Mouse (Mus musculus): Measurements from ENCODE around the gene Tcte3. TPM values are rescaled to one million over a fixed set of nuclear protein-coding genes. Genes with fewer than 3 reads are reported as not detected.
"Not testable (repeated sequence)": the region's sequence is repeated elsewhere in the genome, so short reads cannot be mapped to it uniquely, and the experiment has no call there.

Gene Tcte3
- polyA plus RNA-seq, 1 experiment from 2014 or later = 1.4 TPM

DNA sequence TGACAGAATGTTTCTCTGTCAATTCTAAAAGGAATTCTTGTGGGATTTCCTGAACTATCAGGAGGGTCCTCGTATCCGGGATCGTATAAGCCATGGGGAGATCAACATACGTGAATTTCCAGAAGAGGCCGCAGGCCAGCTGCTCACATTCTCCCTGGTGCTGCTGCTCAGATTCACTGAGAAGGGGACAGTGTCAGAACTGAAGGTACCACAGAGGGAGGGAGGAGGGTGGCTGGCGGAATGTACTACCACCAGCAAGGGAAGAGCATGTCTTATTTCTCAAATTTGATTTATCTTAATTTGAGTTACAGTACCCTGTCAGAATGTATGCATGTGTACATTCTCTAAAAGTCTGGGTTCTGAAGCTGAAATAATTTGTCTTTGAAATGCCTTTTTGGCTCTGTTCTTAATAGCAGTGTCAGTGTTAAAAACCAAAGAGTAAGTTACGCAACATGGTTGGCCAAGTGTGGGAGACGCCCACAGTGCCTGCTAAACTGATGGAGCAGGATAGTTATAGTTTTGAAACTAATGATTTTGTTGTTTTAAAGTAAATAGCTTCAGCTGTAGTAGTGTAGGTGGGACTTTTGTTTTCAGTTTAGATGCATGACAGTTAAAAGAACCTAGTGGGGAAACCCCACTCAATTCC lies 12.0 kb upstream of the Tcte3 start:
- H3K4me3 ChIP-seq (ENCODE audit: low read length); H3K4me2 ChIP-seq (ENCODE audit: low read depth, low read length); H3K27me3 ChIP-seq (replicated peaks; ENCODE audit: control insufficient read depth, insufficient read depth, low read length); H3K9ac ChIP-seq (ENCODE audit: low read depth, low read length); H3K27ac ChIP-seq (ENCODE audit: low read length); H3K9me3 ChIP-seq (ENCODE audit: control insufficient read depth, low read length); H3K4me1 ChIP-seq (ENCODE audit: control insufficient read depth, insufficient read depth, low read length); H3K36me3 ChIP-seq (ENCODE audit: control insufficient read depth, insufficient read depth, low read length): not testable (repeated sequence)
- WGBS = 90% methylated on average over 5 of the region's 8 CpGs
- ATAC-seq = peak; percentile 61; the same call in 1 of the 2 replicates

DNA sequence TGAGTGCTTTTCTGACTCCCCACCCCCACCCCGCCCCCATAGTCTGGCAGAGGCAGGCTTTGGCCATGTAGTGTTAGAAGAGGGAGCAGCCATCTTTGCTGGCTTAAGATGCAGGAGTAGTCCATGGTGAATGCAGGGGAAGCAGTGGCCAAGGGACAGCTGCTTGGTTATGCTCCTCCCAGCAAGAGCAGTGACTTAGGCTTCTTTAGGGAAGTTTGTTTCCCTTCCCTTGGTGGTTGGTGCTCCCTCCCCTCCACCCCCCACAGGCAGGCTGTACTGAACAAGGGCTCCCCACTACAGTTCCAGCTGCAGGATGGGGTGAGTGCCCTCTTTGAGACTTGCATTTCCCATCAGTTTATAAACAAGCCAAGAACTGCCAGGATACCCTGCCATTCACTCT lies 11.5 kb upstream of the Tcte3 start:
- H3K9me3 ChIP-seq (ENCODE audit: control insufficient read depth, low read length); H3K27ac ChIP-seq (ENCODE audit: low read length); H3K4me3 ChIP-seq (ENCODE audit: low read length); H3K4me1 ChIP-seq (ENCODE audit: control insufficient read depth, insufficient read depth, low read length); H3K4me2 ChIP-seq (ENCODE audit: low read depth, low read length); H3K9ac ChIP-seq (ENCODE audit: low read depth, low read length); H3K36me3 ChIP-seq (ENCODE audit: control insufficient read depth, insufficient read depth, low read length); H3K27me3 ChIP-seq (replicated peaks; ENCODE audit: control insufficient read depth, insufficient read depth, low read length); ATAC-seq: not testable (repeated sequence)
- WGBS = 44% methylated on average over 1 of the region's 1 CpGs

DNA sequence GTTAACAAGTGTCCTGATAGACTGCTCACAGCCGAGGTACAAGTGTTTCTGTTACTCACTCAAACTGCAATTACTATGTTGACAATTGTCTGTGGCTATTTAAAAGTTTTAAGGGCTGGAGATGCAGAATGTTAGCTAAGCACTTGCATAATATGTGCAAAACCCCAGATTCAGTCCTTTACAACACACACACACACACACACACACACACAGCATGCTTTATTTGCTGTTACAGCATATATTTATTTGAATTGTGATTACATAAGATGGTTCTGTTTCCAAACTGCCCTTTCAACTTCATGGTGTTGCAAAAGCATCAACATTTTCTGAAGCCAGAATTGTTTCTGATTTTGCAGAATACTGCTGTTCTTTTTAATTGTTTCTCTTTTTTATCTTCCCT lies 9.1 kb upstream of the Tcte3 start:
- not testable (repeated sequence) for ATAC-seq

DNA sequence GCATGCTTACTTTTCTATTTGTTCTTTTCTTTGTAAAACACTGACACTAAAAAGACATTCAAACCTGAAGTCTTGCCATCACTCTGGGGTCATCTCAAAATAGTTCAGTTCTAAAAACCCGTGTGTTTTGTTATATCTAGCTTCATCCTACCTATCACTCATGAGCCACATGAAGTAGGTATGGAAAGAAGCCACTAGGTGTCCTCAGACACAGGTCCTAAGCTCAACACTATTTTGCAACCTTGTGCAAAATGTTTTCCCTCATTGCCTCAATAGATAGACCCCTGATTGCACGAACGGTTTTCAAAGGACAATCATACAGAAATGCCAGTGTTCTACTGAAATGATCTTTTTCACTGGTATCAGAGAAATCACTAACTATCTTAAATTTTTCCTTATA lies 833 bp downstream of the Tcte3 start:
- WGBS = no CpG with 5 or more reads among the region's 3 CpGs

More for the DNA sequence above, 9.1 kb upstream of the Tcte3 start:
- not testable (repeated sequence) for H3K4me3 ChIP-seq (ENCODE audit: low read length); H3K4me1 ChIP-seq (ENCODE audit: control insufficient read depth, insufficient read depth, low read length); H3K9ac ChIP-seq (ENCODE audit: low read depth, low read length); H3K36me3 ChIP-seq (ENCODE audit: control insufficient read depth, insufficient read depth, low read length); H3K4me2 ChIP-seq (ENCODE audit: low read depth, low read length); H3K27ac ChIP-seq (ENCODE audit: low read length); H3K9me3 ChIP-seq (ENCODE audit: control insufficient read depth, low read length); H3K27me3 ChIP-seq (replicated peaks; ENCODE audit: control insufficient read depth, insufficient read depth, low read length)
- no CpG with 5 or more reads among the region's 1 CpGs for WGBS

DNA sequence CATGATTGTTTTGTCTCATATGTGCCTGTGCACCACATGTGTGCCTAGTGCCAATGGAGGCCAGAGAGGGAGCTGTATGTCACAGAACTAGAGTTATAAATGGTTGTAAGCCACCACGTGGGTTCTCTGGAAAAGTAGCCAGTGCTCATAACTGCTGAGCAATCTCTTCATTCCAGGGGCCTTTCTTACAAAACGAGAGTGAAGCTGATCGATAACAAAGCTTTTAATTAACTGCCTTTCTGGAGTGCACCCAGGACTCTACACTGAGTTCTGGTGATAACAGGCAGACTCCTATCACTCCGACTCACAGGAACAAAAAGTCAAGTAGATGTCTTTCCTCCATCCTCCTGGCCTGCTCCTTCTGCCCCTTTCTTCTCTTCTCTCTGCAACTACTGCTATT lies 9.9 kb downstream of the Tcte3 start:
- ATAC-seq; H3K9ac ChIP-seq (ENCODE audit: low read depth, low read length); H3K4me1 ChIP-seq (ENCODE audit: control insufficient read depth, insufficient read depth, low read length); H3K27ac ChIP-seq (ENCODE audit: low read length); H3K4me2 ChIP-seq (ENCODE audit: low read depth, low read length); H3K27me3 ChIP-seq (replicated peaks; ENCODE audit: control insufficient read depth, insufficient read depth, low read length); H3K9me3 ChIP-seq (ENCODE audit: control insufficient read depth, low read length); H3K4me3 ChIP-seq (ENCODE audit: low read length); H3K36me3 ChIP-seq (ENCODE audit: control insufficient read depth, insufficient read depth, low read length): not testable (repeated sequence)
- no CpG with 5 or more reads among the region's 4 CpGs for WGBS

More for the DNA sequence above, 833 bp downstream of the Tcte3 start:
- not testable (repeated sequence) for H3K27ac ChIP-seq (ENCODE audit: low read length); H3K4me3 ChIP-seq (ENCODE audit: low read length); H3K36me3 ChIP-seq (ENCODE audit: control insufficient read depth, insufficient read depth, low read length); H3K9ac ChIP-seq (ENCODE audit: low read depth, low read length); H3K4me1 ChIP-seq (ENCODE audit: control insufficient read depth, insufficient read depth, low read length); H3K27me3 ChIP-seq (replicated peaks; ENCODE audit: control insufficient read depth, insufficient read depth, low read length); H3K9me3 ChIP-seq (ENCODE audit: control insufficient read depth, low read length); H3K4me2 ChIP-seq (ENCODE audit: low read depth, low read length)
- peak; percentile 41 for ATAC-seq

DNA sequence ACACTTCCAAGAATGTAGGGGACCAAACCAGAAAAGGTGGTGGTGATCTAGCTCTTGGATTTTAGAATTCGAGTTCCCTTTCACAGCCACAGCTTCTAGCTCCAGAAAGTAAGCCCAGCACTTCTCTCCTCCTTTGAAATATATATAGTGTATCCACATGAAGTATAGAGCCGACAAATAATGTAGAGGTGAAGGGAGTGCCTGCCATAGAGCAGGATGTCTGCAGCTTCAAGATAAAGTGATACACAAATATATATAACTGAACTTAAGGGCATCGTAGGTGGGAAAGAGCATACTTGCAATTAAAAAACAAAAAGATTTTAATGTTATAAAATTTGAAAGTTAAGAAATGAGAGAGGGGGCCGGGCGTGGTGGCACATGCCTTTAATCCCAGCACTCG lies 15.8 kb downstream of the Tcte3 start:
- H3K27me3 ChIP-seq (replicated peaks; ENCODE audit: control insufficient read depth, insufficient read depth, low read length); H3K9ac ChIP-seq (ENCODE audit: low read depth, low read length); ATAC-seq; H3K4me3 ChIP-seq (ENCODE audit: low read length); H3K4me1 ChIP-seq (ENCODE audit: control insufficient read depth, insufficient read depth, low read length); H3K36me3 ChIP-seq (ENCODE audit: control insufficient read depth, insufficient read depth, low read length); H3K9me3 ChIP-seq (ENCODE audit: control insufficient read depth, low read length); H3K4me2 ChIP-seq (ENCODE audit: low read depth, low read length); H3K27ac ChIP-seq (ENCODE audit: low read length): not testable (repeated sequence)
- no CpG with 5 or more reads among the region's 6 CpGs for WGBS

DNA sequence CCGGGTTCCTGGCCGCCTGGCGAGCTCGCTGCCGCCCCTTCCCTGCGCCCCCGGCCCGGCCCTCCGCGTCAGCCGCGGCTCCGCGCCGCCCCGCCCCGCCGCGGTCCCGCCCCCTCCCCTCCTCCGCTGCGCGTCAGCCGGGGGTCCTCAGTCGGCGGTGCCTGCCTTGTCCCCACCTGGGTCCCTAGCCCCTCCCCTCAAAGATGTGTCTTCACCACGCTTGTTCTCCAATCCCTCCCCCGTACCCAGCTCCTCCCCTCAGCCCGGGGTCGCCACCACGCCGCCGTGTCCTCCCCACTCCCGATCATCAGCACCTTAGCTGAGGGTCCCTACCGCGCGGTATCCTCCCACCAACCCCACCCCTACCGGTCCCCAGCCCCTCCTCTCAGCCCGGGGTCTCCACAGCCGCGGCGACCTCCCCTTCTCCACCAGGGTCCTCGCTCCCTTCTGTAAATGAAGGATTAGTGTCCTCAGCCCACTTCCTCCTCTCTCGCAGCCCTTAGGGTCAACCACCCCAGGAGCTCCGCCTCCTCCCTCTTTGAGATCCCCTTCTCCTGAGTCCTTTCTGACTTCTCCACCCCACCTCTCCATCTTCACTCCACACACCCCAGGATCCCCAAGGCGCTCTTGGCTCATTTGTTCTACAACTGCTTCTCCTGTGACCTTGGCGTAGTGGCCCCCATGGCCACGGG lies 16.6 kb downstream of the Tcte3 start:
- not testable (repeated sequence) for H3K4me1 ChIP-seq (ENCODE audit: control insufficient read depth, insufficient read depth, low read length); H3K4me3 ChIP-seq (ENCODE audit: low read length); H3K9ac ChIP-seq (ENCODE audit: low read depth, low read length); H3K27me3 ChIP-seq (replicated peaks; ENCODE audit: control insufficient read depth, insufficient read depth, low read length); H3K4me2 ChIP-seq (ENCODE audit: low read depth, low read length); H3K36me3 ChIP-seq (ENCODE audit: control insufficient read depth, insufficient read depth, low read length); H3K27ac ChIP-seq (ENCODE audit: low read length); H3K9me3 ChIP-seq (ENCODE audit: control insufficient read depth, low read length)
- ATAC-seq = peak; percentile 80
- WGBS = no CpG with 5 or more reads among the region's 48 CpGs

DNA sequence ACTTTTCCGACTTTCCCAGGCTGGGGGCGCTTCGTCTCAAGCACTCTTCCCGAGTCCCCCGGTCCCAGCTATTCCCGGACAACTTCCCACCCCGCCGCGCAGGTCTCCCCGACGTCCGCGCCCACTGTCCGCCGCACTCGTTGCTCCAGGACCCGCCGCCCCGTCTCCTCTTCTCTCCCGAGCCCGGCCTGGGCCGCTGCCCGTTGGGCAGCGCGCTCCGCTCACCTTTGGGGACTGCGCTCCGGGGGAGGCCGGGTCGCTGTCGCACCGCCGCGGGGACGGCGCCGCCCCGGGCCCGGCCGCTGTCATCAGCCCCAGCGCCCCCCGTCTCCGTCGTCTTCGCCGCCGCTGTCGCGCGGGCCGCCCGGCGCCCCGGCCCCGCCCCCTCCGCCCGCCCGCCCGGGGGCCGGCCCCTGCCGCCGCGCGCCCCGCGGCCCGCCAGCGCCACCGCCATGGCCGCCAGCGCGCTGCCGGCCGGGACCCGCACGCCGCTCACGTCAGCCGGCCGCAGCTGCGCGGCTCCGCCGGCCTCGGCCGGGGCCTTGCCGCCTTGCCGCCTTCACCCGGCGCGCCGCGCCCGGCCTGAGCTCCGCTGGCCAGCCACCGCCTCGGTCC lies 17.3 kb downstream of the Tcte3 start:
- H3K4me3 ChIP-seq (ENCODE audit: low read length); H3K36me3 ChIP-seq (ENCODE audit: control insufficient read depth, insufficient read depth, low read length); H3K27me3 ChIP-seq (replicated peaks; ENCODE audit: control insufficient read depth, insufficient read depth, low read length); H3K9me3 ChIP-seq (ENCODE audit: control insufficient read depth, low read length); H3K9ac ChIP-seq (ENCODE audit: low read depth, low read length); H3K4me1 ChIP-seq (ENCODE audit: control insufficient read depth, insufficient read depth, low read length); H3K27ac ChIP-seq (ENCODE audit: low read length); H3K4me2 ChIP-seq (ENCODE audit: low read depth, low read length): not testable (repeated sequence)
- no CpG with 5 or more reads among the region's 97 CpGs for WGBS
- ATAC-seq = peak; percentile 88

DNA sequence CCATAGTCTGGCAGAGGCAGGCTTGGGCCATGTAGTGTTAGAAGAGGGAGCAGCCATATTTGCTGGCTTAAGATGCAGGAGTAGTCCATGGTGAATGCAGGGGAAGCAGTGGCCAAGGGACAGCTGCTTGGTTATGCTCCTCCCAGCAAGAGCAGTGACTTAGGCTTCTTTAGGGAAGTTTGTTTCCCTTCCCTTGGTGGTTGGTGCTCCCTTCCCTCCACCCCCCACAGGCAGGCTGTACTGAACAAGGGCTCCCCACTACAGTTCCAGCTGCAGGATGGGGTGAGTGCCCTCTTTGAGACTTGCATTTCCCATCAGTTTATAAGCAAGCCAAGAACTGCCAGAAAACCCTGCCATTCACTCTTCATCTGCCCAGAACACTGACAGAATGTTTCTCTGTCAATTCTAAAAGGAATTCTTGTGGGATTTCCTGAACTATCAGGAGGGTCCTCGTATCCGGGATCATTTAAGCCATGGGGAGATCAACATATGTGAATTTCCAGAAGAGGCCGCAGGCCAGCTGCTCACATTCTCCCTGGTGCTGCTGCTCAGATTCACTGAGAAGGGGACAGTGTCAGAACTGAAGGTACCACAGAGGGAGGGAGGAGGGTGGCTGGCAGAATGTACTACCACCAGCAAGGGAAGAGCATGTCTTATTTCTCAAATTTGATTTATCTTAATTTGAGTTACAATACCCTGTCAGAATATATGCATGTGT lies 19.6 kb downstream of the Tcte3 start:
- H3K4me1 ChIP-seq (ENCODE audit: control insufficient read depth, insufficient read depth, low read length); H3K36me3 ChIP-seq (ENCODE audit: control insufficient read depth, insufficient read depth, low read length); H3K27ac ChIP-seq (ENCODE audit: low read length); H3K9ac ChIP-seq (ENCODE audit: low read depth, low read length); H3K9me3 ChIP-seq (ENCODE audit: control insufficient read depth, low read length); H3K27me3 ChIP-seq (replicated peaks; ENCODE audit: control insufficient read depth, insufficient read depth, low read length); H3K4me2 ChIP-seq (ENCODE audit: low read depth, low read length); ATAC-seq; H3K4me3 ChIP-seq (ENCODE audit: low read length): not testable (repeated sequence)
- 88% methylated on average over 3 of the region's 3 CpGs for WGBS
